Mouse (Mus musculus) liver, adult 2 months (tissue): ENCODE data around the gene Gm10681. TPM values are rescaled to one million over a fixed set of nuclear protein-coding genes. Genes with fewer than 3 reads are reported as not detected.

Experiments used
- polyA plus RNA-seq: library from polyadenylated mRNA; depleted of rRNA; stranded (reverse); fragments of >200 nt; gene quantifications from 2 replicates; pipeline ENCODE4 v1.2.3, GENCODE M21; 2012; rRNA removed
- total RNA-seq: library from RNA; depleted of rRNA; stranded (reverse); fragments of >200 nt; gene quantifications from 2 replicates; pipeline ENCODE4 v1.2.3, GENCODE M21; 2014; rRNA removed

Gm10681 gene
- total and polyA plus RNA-seq, 2 experiments = 0.37 TPM; not detected in 1

Other genes with a start within 250 kb of the Gm10681 start
- 0.92 and 3.2 TPM in 2 replicates for gene Phgdh, start 248.8 kb downstream of the Gm10681 start, total RNA-seq
- 0.39 and 0.48 TPM in 2 replicates for gene Phgdh, start 248.8 kb downstream of the Gm10681 start, polyA plus RNA-seq
- 1.0 and 1.2 TPM in 2 replicates for gene Zfp697, start 206.3 kb downstream of the Gm10681 start, total RNA-seq
- gene Zfp697, start 206.3 kb downstream of the Gm10681 start, polyA plus RNA-seq = 0.73 and 1.3 TPM in 2 replicates
- gene Gm4450, start 131.7 kb downstream of the Gm10681 start, total RNA-seq = not detected in 2 replicates
- not detected in 2 replicates for gene Gm4450, start 131.7 kb downstream of the Gm10681 start, polyA plus RNA-seq
- 0.13 and 0.37 TPM in 2 replicates for gene Hsd3b4, start 78.3 kb downstream of the Gm10681 start, total RNA-seq
- not detected in 2 replicates for gene Hsd3b4, start 78.3 kb downstream of the Gm10681 start, polyA plus RNA-seq
- gene Hsd3b5, start 41.4 kb upstream of the Gm10681 start, total RNA-seq = 2.6 and 20.0 TPM in 2 replicates
- gene Hsd3b5, start 41.4 kb upstream of the Gm10681 start, polyA plus RNA-seq = 2.4 and 24.1 TPM in 2 replicates
- 23.0 and 23.2 TPM in 2 replicates for gene Hsd3b2, start 135.7 kb upstream of the Gm10681 start, total RNA-seq
- gene Hsd3b2, start 135.7 kb upstream of the Gm10681 start, polyA plus RNA-seq = 14.4 and 15.5 TPM in 2 replicates
- 263 and 290 TPM in 2 replicates for gene Hsd3b3, start 174.3 kb upstream of the Gm10681 start, total RNA-seq
- 213 and 241 TPM in 2 replicates for gene Hsd3b3, start 174.3 kb upstream of the Gm10681 start, polyA plus RNA-seq
- 0.07 TPM in 1 of 2 replicates, not detected in the other for gene Hsd3b6, start 225.6 kb upstream of the Gm10681 start, total RNA-seq
- not detected in 2 replicates for gene Hsd3b6, start 225.6 kb upstream of the Gm10681 start, polyA plus RNA-seq